9 mouse cellular contexts compared by ENCODE assay signal in the genomic region with DNA sequence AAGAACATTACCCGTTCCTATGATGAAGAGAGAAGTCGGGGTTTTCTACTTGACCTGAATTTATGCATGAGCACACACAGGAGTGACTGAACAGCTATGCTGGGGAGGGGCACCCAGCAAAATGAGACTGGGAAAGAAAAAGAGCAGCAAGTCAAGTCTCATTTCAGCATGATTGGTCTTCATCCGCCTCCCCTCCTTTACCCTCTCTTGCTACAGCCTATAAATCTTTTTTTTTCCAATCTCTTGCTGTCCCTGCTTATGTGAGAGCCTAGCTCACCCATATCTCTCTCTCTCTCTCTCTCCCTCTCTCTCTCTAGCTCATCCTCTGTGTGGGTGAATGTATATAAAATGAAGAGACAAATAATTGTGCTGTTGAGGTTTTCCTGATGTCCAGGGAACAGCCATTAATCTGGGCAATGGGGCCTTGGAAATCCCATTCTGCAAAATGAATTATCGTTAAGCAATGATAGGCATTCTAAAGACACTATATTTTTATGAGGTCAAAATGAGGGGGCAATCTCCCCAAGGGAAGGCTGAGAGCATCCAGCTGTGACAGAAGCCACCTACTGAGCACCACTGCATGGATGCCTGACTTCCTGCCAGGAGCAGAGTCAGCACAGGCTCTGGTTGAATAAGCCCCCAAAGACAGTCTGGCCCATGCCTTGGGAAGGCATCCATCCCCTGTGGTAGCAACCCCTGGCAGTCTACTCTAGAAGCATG.
DNase-seq lines count a peak whose midpoint lies in the region; ATAC-seq lines count a peak whose summit lies in the region.
"Had no signal": no experiment of that assay in that cellular context is flagged by ENCODE, and none has a peak within 500 bp of the region (broad histone marks: within the 10 kb centered on the region; RNA-seq: fewer than 3 reads in every experiment).

No protein-coding gene starts in this region.

- H3K4me3 ChIP-seq in lung, embryonic 15.5 days = no peak overlapping the region
- H3K4me3 ChIP-seq in hindbrain, embryonic 13.5 days = no peak overlapping the region
- H3K4me3 ChIP-seq in limb, embryonic 13.5 days = no peak overlapping the region
- H3K4me3 ChIP-seq: liver, embryonic 15.5 days had no signal

- no peak overlapping the region for H3K9ac ChIP-seq in lung, embryonic 15.5 days
- H3K9ac ChIP-seq in hindbrain, embryonic 13.5 days = peak overlapping the region; percentile 5; the same call in 1 of the 2 replicates
- no peak overlapping the region for H3K9ac ChIP-seq in limb, embryonic 13.5 days
- H3K9ac ChIP-seq: liver, embryonic 15.5 days had no signal

- no peaks in the 10 kb centered on the region for H3K36me3 ChIP-seq in lung, embryonic 15.5 days
- H3K36me3 ChIP-seq in hindbrain, embryonic 13.5 days = no peaks in the 10 kb centered on the region
- H3K36me3 ChIP-seq in limb, embryonic 13.5 days = no peaks in the 10 kb centered on the region
- H3K36me3 ChIP-seq: liver, embryonic 15.5 days had no signal

- peaks cover 51% of the 10 kb centered on the region for H3K4me1 ChIP-seq in lung, embryonic 15.5 days
- peaks cover 78% of the 10 kb centered on the region for H3K4me1 ChIP-seq in hindbrain, embryonic 13.5 days (replicated peaks)
- peaks cover 66% of the 10 kb centered on the region for H3K4me1 ChIP-seq in limb, embryonic 13.5 days

- peak; percentile 85 for ATAC-seq in lung, embryonic 15.5 days (ENCODE audit: borderline replicate concordance, extremely low read depth, low FRiP score, low TSS enrichment)
- peak; percentile 72 for ATAC-seq in hindbrain, embryonic 13.5 days (ENCODE audit: low FRiP score)
- ATAC-seq in limb, embryonic 13.5 days (ENCODE audit: low FRiP score, low read depth) = no peak

- no peak overlapping the region for H3K4me2 ChIP-seq in lung, embryonic 15.5 days
- peak overlapping the region; percentile 35 for H3K4me2 ChIP-seq in hindbrain, embryonic 13.5 days
- 0 out of 2 replicates have a peak overlapping the region, but pooled peaks have one; percentile 11 for H3K4me2 ChIP-seq in limb, embryonic 13.5 days (replicated peaks)
- H3K4me2 ChIP-seq: liver, embryonic 15.5 days had no signal

- intact Hi-C loops in heart, postnatal 14 days (cut with DNase I) = no loop called here

- H3K9me3 ChIP-seq in lung, embryonic 15.5 days = no peaks in the 10 kb centered on the region
- no peaks in the 10 kb centered on the region for H3K9me3 ChIP-seq in hindbrain, embryonic 13.5 days
- no peaks in the 10 kb centered on the region for H3K9me3 ChIP-seq in limb, embryonic 13.5 days
- H3K9me3 ChIP-seq: liver, embryonic 15.5 days had no signal

- H3K27ac ChIP-seq in lung, embryonic 15.5 days = peak overlapping the region; percentile 19
- H3K27ac ChIP-seq in hindbrain, embryonic 13.5 days = peak overlapping the region; percentile 83
- no peak overlapping the region for H3K27ac ChIP-seq in limb, embryonic 13.5 days
- H3K27ac ChIP-seq: liver, embryonic 15.5 days had no signal

- no peaks in the 10 kb centered on the region for H3K27me3 ChIP-seq in lung, embryonic 15.5 days
- H3K27me3 ChIP-seq in hindbrain, embryonic 13.5 days = no peaks in the 10 kb centered on the region
- H3K27me3 ChIP-seq in limb, embryonic 13.5 days = no peaks in the 10 kb centered on the region

- 28% methylated on average over 4 of the region's 4 CpGs for WGBS in lung, embryonic 15.5 days
- WGBS in hindbrain, embryonic 13.5 days = 20% methylated on average over 4 of the region's 4 CpGs
- 20% methylated on average over 4 of the region's 4 CpGs for WGBS in limb, embryonic 13.5 days

- DNase-seq in lung, postnatal 14 days = no peak
- peak; percentile 78 for DNase-seq in retina, postnatal 1 day
- no peak for DNase-seq in layer of hippocampus, adult 9-11 months
- no peak for DNase-seq in MN1 (ENCODE audit: low spot score)
- no peak for DNase-seq in heart, postnatal 14 days
